Mouse (Mus musculus) midbrain, embryonic 16.5 days (tissue): Measurements from ENCODE around the gene Ehd1. TPM values are rescaled to one million over a fixed set of nuclear protein-coding genes. Genes with fewer than 3 reads are reported as not detected.

Experiments used
- ATAC-seq: fragments of 200-750 bp; cut with Nextera tagmentation; 2 replicates; pipeline ENCODE4 v1.8.0; 2017; ENCODE audit warnings: moderate TSS enrichment
- H3K27ac ChIP-seq: fragments of 300-500 bp; sonication (generic); 2 replicates; pipeline ENCODE4 v1.5.1; 2014; ENCODE audit warnings: mild to moderate bottlenecking, low read length, mixed read lengths
- H3K27me3 ChIP-seq: fragments of 300-500 bp; sonication (generic); 2 replicates; pipeline ENCODE4 v1.6.1; 2014; ENCODE audit warnings: low read depth, low read length, mixed read lengths; ENCODE audit not compliant: control insufficient read depth, insufficient read depth
- H3K36me3 ChIP-seq: fragments of 300-500 bp; sonication (generic); 2 replicates; pipeline ENCODE4 v1.6.1; 2014; ENCODE audit warnings: mild to moderate bottlenecking, low read length, moderate library complexity, mixed read lengths; ENCODE audit not compliant: control insufficient read depth, insufficient read depth
- H3K4me1 ChIP-seq: fragments of 300-500 bp; sonication (generic); 2 replicates; pipeline ENCODE4 v1.6.1; 2014; ENCODE audit warnings: mild to moderate bottlenecking, low read length, mixed read lengths; ENCODE audit not compliant: control insufficient read depth, insufficient read depth
- H3K4me2 ChIP-seq: fragments of 300-500 bp; sonication (generic); 2 replicates; pipeline ENCODE4 v1.6.1; 2014; ENCODE audit warnings: mild to moderate bottlenecking, low read length, mixed read lengths
- H3K4me3 ChIP-seq: fragments of 300-500 bp; sonication (generic); 2 replicates; pipeline ENCODE4 v1.5.1; 2014; ENCODE audit warnings: low read depth, mild to moderate bottlenecking, low read length, moderate library complexity, mixed read lengths
- H3K9ac ChIP-seq: fragments of 300-500 bp; sonication (generic); 2 replicates; pipeline ENCODE4 v1.6.1; 2014; ENCODE audit warnings: low read depth, low read length, mixed read lengths
- H3K9me3 ChIP-seq: fragments of 300-500 bp; sonication (generic); replicated peaks from 2 replicates; pipeline ENCODE4 v1.6.1; 2014; ENCODE audit warnings: mild to moderate bottlenecking, low read length, mixed read lengths; ENCODE audit not compliant: control insufficient read depth, poor library complexity, severe bottlenecking
- WGBS: fragments of 180-500 bp; shearing (Covaris S2); extraction: QIAGEN DNeasy Blood & Tissue Kit; methylation state at CpG from one replicate; pipeline ENCODE4 v1.1.7; 2014; 5-methylcytosine and 5-hydroxymethylcytosine counted together
- microRNA counts: library from miRNA; unstranded; fragments of <30 nt; microRNA quantifications from one replicate; lab custom pipeline; 2016
- microRNA-seq: library from miRNA; unstranded; fragments of <30 nt; microRNA quantifications from one replicate; pipeline ENCODE4, GENCODE M21; 2017
- polyA plus RNA-seq: library from polyadenylated mRNA; unstranded; fragments of >200 nt; fragmentation: Nextera tagmentation; extraction: Ambion mirVana; gene quantifications from 2 replicates; pipeline ENCODE4 v1.2.1, GENCODE M21; 2015

The Ehd1 gene
- polyA plus RNA-seq, 1 experiment from 2014 or later = 99.6 TPM

GRCm38 (mm10) chr19:6347615-6348014, 71.1 kb downstream of the Ehd1 start:
- ATAC-seq = no peak
- no peak overlapping the region for H3K4me3 ChIP-seq
- H3K4me2 ChIP-seq = no peak overlapping the region
- H3K9ac ChIP-seq = no peak overlapping the region
- H3K36me3 ChIP-seq = peaks cover 43% of the 10 kb centered on the region
- H3K9me3 ChIP-seq = no peaks in the 10 kb centered on the region
- H3K27ac ChIP-seq = no peak overlapping the region
- H3K4me1 ChIP-seq = no peaks in the 10 kb centered on the region
- H3K27me3 ChIP-seq = no peaks in the 10 kb centered on the region
- WGBS = 94% methylated on average over 4 of the region's 4 CpGs

GRCm38 (mm10) chr19:6348717-6349116, 72.2 kb downstream of the Ehd1 start:
- Histone ChIP-seq H3K27me3 (no peaks in the 10 kb centered on the region), H3K27ac (no peak overlapping the region), H3K9ac (no peak overlapping the region), H3K36me3 (peaks cover 41% of the 10 kb centered on the region), H3K9me3 (no peaks in the 10 kb centered on the region), H3K4me2 (no peak overlapping the region), H3K4me1 (no peaks in the 10 kb centered on the region), H3K4me3 (no peak overlapping the region)
- WGBS = 59% methylated on average over 9 of the region's 9 CpGs
- no peak for ATAC-seq

- Histone ChIP-seq H3K9ac (no peak overlapping the region), H3K9me3 (no peaks in the 10 kb centered on the region), H3K4me1 (no peaks in the 10 kb centered on the region), H3K27me3 (no peaks in the 10 kb centered on the region), H3K4me3 (no peak overlapping the region), H3K4me2 (no peak overlapping the region), H3K27ac (no peak overlapping the region), H3K36me3 (peaks cover 40% of the 10 kb centered on the region)
- no peak for ATAC-seq
- 53% methylated on average over 14 of the region's 14 CpGs for WGBS
Measured at GRCm38 (mm10) chr19:6349215-6349983, 72.9 kb downstream of the Ehd1 start.

MicroRNA genes within 50 kb of the gene (microRNA counts, 519-probe panel; counts per million panel counts)
- microRNA mmu-miR-192 (lab: Ali Mortazavi, UCI) = 1,635 counts per million, percentile 32 among the panel's probes with 10 or more counts

Small RNA genes lying within 50 kb of the gene (microRNA-seq; reads per million reads assigned to microRNA genes)
- gene Mir192 = 96.9 reads per million, percentile 54 among the genes with 10 or more reads in this experiment
- 76.0 reads per million, percentile 51 among the genes with 10 or more reads in this experiment for gene Mir194-2
- gene Mir6989 = 1.0 reads per million

Other genes with a start within 250 kb of the Ehd1 start
- gene Syvn1, start 230.1 kb upstream of the Ehd1 start, polyA plus RNA-seq = 31.5 and 34.5 TPM in 2 replicates
- 58.5 and 59.7 TPM in 2 replicates for gene Mrpl49, start 218.9 kb upstream of the Ehd1 start, polyA plus RNA-seq
- 459 and 498 TPM in 2 replicates for gene Fau, start 218.9 kb upstream of the Ehd1 start, polyA plus RNA-seq
- gene Znhit2, start 215.5 kb upstream of the Ehd1 start, polyA plus RNA-seq = 28.2 and 30.2 TPM in 2 replicates
- gene Tm7sf2, start 208.4 kb upstream of the Ehd1 start, polyA plus RNA-seq = 55.1 and 59.0 TPM in 2 replicates
- 86.1 and 93.9 TPM in 2 replicates for gene Vps51, start 199.5 kb upstream of the Ehd1 start, polyA plus RNA-seq
- not detected in 2 replicates for gene Tmem262, start 196.7 kb upstream of the Ehd1 start, polyA plus RNA-seq
- 0.85 and 1.5 TPM in 2 replicates for gene Gm28374, start 194.5 kb upstream of the Ehd1 start, polyA plus RNA-seq
- 80.6 and 87.3 TPM in 2 replicates for gene Zfpl1, start 191.8 kb upstream of the Ehd1 start, polyA plus RNA-seq
- gene Cdca5, start 191.7 kb upstream of the Ehd1 start, polyA plus RNA-seq = 3.7 and 4.1 TPM in 2 replicates
- not detected in 2 replicates for gene AC131692.1, start 182.3 kb upstream of the Ehd1 start, polyA plus RNA-seq
- gene Naaladl1, start 170.9 kb upstream of the Ehd1 start, polyA plus RNA-seq = 0.25 and 0.26 TPM in 2 replicates
- gene Sac3d1, start 158.1 kb upstream of the Ehd1 start, polyA plus RNA-seq = 44.2 and 45.2 TPM in 2 replicates
- 58.7 and 65.4 TPM in 2 replicates for gene Snx15, start 148.4 kb upstream of the Ehd1 start, polyA plus RNA-seq
- 0.15 TPM in 1 of 2 replicates, not detected in the other for gene Batf2, start 135.7 kb upstream of the Ehd1 start, polyA plus RNA-seq
- 133 and 151 TPM in 2 replicates for gene Arl2, start 135.2 kb upstream of the Ehd1 start, polyA plus RNA-seq
- not detected in 2 replicates for gene Majin, start 92.3 kb upstream of the Ehd1 start, polyA plus RNA-seq
- not detected in 2 replicates for gene Gpha2, start 50.3 kb upstream of the Ehd1 start, polyA plus RNA-seq
- gene Ppp2r5b, start 40.9 kb upstream of the Ehd1 start, polyA plus RNA-seq = 149 and 165 TPM in 2 replicates
- gene Atg2a, start 35.1 kb upstream of the Ehd1 start, polyA plus RNA-seq = 12.9 and 15.5 TPM in 2 replicates
- gene Cdc42bpg, start 29.7 kb downstream of the Ehd1 start, polyA plus RNA-seq = 0.34 and 0.35 TPM in 2 replicates
- 71.4 and 74.8 TPM in 2 replicates for gene Men1, start 58.3 kb downstream of the Ehd1 start, polyA plus RNA-seq
- 19.0 and 20.1 TPM in 2 replicates for gene Map4k2, start 64.4 kb downstream of the Ehd1 start, polyA plus RNA-seq
- 95.9 and 99.5 TPM in 2 replicates for gene Sf1, start 87.0 kb downstream of the Ehd1 start, polyA plus RNA-seq
- gene Pygm, start 107.7 kb downstream of the Ehd1 start, polyA plus RNA-seq = 7.3 and 7.5 TPM in 2 replicates
- gene Rasgrp2, start 122.6 kb downstream of the Ehd1 start, polyA plus RNA-seq = 91.4 and 139 TPM in 2 replicates
- gene Nrxn2, start 142.0 kb downstream of the Ehd1 start, polyA plus RNA-seq = 30.4 and 37.5 TPM in 2 replicates